Mouse (Mus musculus) liver, postnatal 0 days (tissue): ENCODE results near the gene Atxn1.

Experiments
- CTCF ChIP-seq: sonication (generic); IDR thresholded peaks from 2 replicates; pipeline ENCODE4 v1.5.1; 2016; ENCODE audit warnings: antibody characterized with exemption, low read depth
- EP300 ChIP-seq: IDR thresholded peaks from 2 replicates; pipeline ENCODE4 v1.6.1; 2016; ENCODE audit warnings: antibody characterized with exemption, low read depth, mild to moderate bottlenecking

DNA sequence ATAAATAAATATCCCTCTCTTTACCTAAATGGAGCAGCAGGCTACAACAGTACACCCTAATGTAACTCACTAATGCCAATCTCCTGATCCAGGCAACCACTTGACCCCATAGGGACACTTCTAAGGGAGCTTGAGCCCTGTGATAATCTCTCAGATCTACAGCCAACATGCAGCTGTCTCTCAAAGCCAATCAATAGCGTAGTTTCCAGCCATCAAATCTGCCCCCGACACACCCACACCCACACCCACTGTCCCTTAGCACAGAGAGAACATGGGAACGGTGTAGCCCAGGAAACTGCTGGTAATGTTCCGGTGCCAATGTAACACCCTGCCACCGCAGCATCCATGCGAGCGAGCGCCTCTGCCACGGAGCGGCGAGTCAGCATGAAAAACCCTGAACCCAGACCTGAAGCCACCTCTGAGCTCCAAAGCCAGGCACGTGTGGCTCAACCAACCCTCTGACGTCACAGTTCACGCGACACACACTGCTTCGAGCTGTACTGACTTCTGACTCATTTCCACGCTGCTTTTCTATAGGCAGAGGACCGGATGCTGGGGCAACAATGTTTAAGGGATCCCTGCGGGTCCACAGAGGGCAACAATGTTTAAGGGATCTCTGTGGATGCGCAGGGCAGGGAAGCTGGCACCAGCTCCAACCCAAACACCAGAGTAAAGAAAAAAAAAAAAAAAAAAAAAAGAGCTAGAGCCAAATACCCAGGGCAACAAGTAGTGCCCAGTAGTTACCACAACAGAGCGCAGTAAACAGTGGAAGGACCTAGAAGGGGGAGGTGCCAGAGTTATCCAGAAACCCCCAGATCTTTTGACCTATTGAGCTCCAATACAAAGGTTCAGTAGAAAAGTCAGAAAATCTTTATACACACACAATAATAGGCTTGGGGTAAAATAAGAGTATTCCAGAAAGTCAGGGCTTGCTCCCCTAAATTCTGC, 47.5 kb downstream of the Atxn1 start:
- TF ChIP-seq CTCF: no peak
- TF ChIP-seq EP300: no peak
